Mouse (Mus musculus): ENCODE measurements at regions not wholly inside any gene's neighbourhood (a gene's known extent, or its start where the extent isn't known, plus 50 kb on each side); places are given as distances from the start of the nearest gene placed in this dataset.
A peak's percentile ranks its signal among the peaks of the same experiment; 100 is the strongest.

- no peak for DNase-seq
These were observed 55.4 kb downstream of the Pja1 start for GRCm38 (mm10) chrX:99415701-99416100.

- DNase-seq = peak; percentile 17
These were observed 60.1 kb downstream of the Pja1 start for GRCm38 (mm10) chrX:99410942-99411341.

- DNase-seq = no peak
These were observed 61.2 kb downstream of the Pja1 start for GRCm38 (mm10) chrX:99409858-99410257.

GRCm38 (mm10) chrX:99409331-99409730 lies 61.7 kb downstream of the Pja1 start:
- DNase-seq = no peak

GRCm38 (mm10) chrX:99408804-99409203 lies 62.3 kb downstream of the Pja1 start:
- DNase-seq = no peak

GRCm38 (mm10) chrX:99405843-99406242 lies 65.2 kb downstream of the Pja1 start:
- no peak for DNase-seq

GRCm38 (mm10) chrX:99403521-99404149 lies 67.4 kb downstream of the Pja1 start:
- DNase-seq = no peak

GRCm38 (mm10) chrX:99402841-99403520 lies 68.1 kb downstream of the Pja1 start:
- DNase-seq = peak; percentile 29

- DNase-seq = no peak
These were observed 73.7 kb downstream of the Pja1 start for GRCm38 (mm10) chrX:99397344-99397743.

- DNase-seq = no peak
These were observed 74.9 kb downstream of the Pja1 start for GRCm38 (mm10) chrX:99396180-99396579.

- no peak for DNase-seq
These were observed 76.0 kb downstream of the Pja1 start for GRCm38 (mm10) chrX:99395067-99395466.

GRCm38 (mm10) chrX:99391628-99392027 lies 79.4 kb downstream of the Pja1 start:
- no peak for DNase-seq

- DNase-seq = no peak
These were observed 80.6 kb downstream of the Pja1 start for GRCm38 (mm10) chrX:99390462-99390838.

GRCm38 (mm10) chrX:99389778-99390461 lies 81.2 kb downstream of the Pja1 start:
- DNase-seq = no peak

GRCm38 (mm10) chrX:99370711-99371110 lies 100.4 kb downstream of the Pja1 start:
- DNase-seq = no peak

- DNase-seq = peak; percentile 24
These were observed 101.7 kb downstream of the Pja1 start for GRCm38 (mm10) chrX:99369258-99369900.

- DNase-seq = no peak
These were observed 107.0 kb downstream of the Pja1 start for GRCm38 (mm10) chrX:99364072-99364471.

GRCm38 (mm10) chrX:99360095-99360890 lies 110.8 kb downstream of the Pja1 start:
- no peak for DNase-seq

- peak; percentile 54 for DNase-seq
These were observed 112.3 kb downstream of the Pja1 start for GRCm38 (mm10) chrX:99358784-99359183.

GRCm38 (mm10) chrX:99358051-99358617 lies 112.9 kb downstream of the Pja1 start:
- no peak for DNase-seq

GRCm38 (mm10) chrX:99355128-99355527 lies 115.9 kb downstream of the Pja1 start:
- DNase-seq = no peak

GRCm38 (mm10) chrX:99350233-99350632 lies 120.8 kb downstream of the Pja1 start:
- no peak for DNase-seq

Measured in adrenal gland, adult 2 months (tissue).